Mouse (Mus musculus): ENCODE measurements at regions not wholly inside any gene's neighbourhood (a gene's known extent, or its start where the extent isn't known, plus 50 kb on each side); places are given as distances from the start of the nearest gene placed in this dataset.

GRCm38 (mm10) chr10:24487915-24488314 lies 107.3 kb upstream of the Ccn2 start:
- no peak for ATAC-seq (replicated peaks; ENCODE audit: low FRiP score, low TSS enrichment, poor library complexity, severe bottlenecking)

- ATAC-seq (replicated peaks; ENCODE audit: low FRiP score, low TSS enrichment, poor library complexity, severe bottlenecking) = no peak
These were observed 104.8 kb upstream of the Ccn2 start for GRCm38 (mm10) chr10:24490432-24490831.

GRCm38 (mm10) chr10:24491848-24492247 lies 103.4 kb upstream of the Ccn2 start:
- ATAC-seq (replicated peaks; ENCODE audit: low FRiP score, low TSS enrichment, poor library complexity, severe bottlenecking) = no peak

GRCm38 (mm10) chr10:24493392-24493791 lies 101.8 kb upstream of the Ccn2 start:
- no peak for ATAC-seq (replicated peaks; ENCODE audit: low FRiP score, low TSS enrichment, poor library complexity, severe bottlenecking)

- peak; percentile 87 for ATAC-seq (replicated peaks; ENCODE audit: low FRiP score, low TSS enrichment, poor library complexity, severe bottlenecking)
These were observed 101.3 kb upstream of the Ccn2 start for GRCm38 (mm10) chr10:24493936-24494335.

GRCm38 (mm10) chr10:24519795-24520512 lies 75.3 kb upstream of the Ccn2 start:
- no peak for ATAC-seq (replicated peaks; ENCODE audit: low FRiP score, low TSS enrichment, poor library complexity, severe bottlenecking)

- no peak for ATAC-seq (replicated peaks; ENCODE audit: low FRiP score, low TSS enrichment, poor library complexity, severe bottlenecking)
These were observed 74.7 kb upstream of the Ccn2 start for GRCm38 (mm10) chr10:24520515-24520914.

- ATAC-seq (replicated peaks; ENCODE audit: low FRiP score, low TSS enrichment, poor library complexity, severe bottlenecking) = no peak
These were observed 62.5 kb upstream of the Ccn2 start for GRCm38 (mm10) chr10:24532776-24533175.

- no peak for ATAC-seq (replicated peaks; ENCODE audit: low FRiP score, low TSS enrichment, poor library complexity, severe bottlenecking)
These were observed 60.3 kb upstream of the Ccn2 start for GRCm38 (mm10) chr10:24534901-24535300.

- ATAC-seq (replicated peaks; ENCODE audit: low FRiP score, low TSS enrichment, poor library complexity, severe bottlenecking) = no peak
These were observed 59.8 kb upstream of the Ccn2 start for GRCm38 (mm10) chr10:24535461-24535860.

GRCm38 (mm10) chr10:24541990-24542389 lies 53.3 kb upstream of the Ccn2 start:
- no peak for ATAC-seq (replicated peaks; ENCODE audit: low FRiP score, low TSS enrichment, poor library complexity, severe bottlenecking)
